Mouse (Mus musculus): ENCODE measurements around the gene Tmed5. TPM values are rescaled to one million over a fixed set of nuclear protein-coding genes. Genes with fewer than 3 reads are reported as not detected.

Tmed5 gene
- 77.9 and 109 TPM in 2 replicates for polyA plus RNA-seq (2012; ENCODE audit: low replicate concordance)

GRCm38 (mm10) chr5:108132441-108133243 is at the start of gene Tmed5, which contains the start of gene Ccdc18:
Gene Tmed5, minus strand, starts transcription at chr5:108132620.
Gene Ccdc18, plus strand, starts transcription at chr5:108132875.

GRCm38 (mm10) chr5:108065465-108066411 is 66.7 kb downstream of the Tmed5 start, which contains the start of gene Mtf2:
Gene Mtf2, plus strand, starts transcription at chr5:108065674.

Other genes starting within 250 kb of the Tmed5 start
- 40.2 and 54.1 TPM in 2 replicates for gene Rpl5, start 232.1 kb downstream of the Tmed5 start, polyA plus RNA-seq (2012; ENCODE audit: low replicate concordance)
- gene Fam69a, start 145.5 kb downstream of the Tmed5 start, polyA plus RNA-seq (2012; ENCODE audit: low replicate concordance): 2.7 and 3.6 TPM in 2 replicates
- gene Mtf2, start 66.9 kb downstream of the Tmed5 start, polyA plus RNA-seq (2012; ENCODE audit: low replicate concordance): 13.0 and 13.3 TPM in 2 replicates
- 0.13 and 0.40 TPM in 2 replicates for gene Ccdc18, start 255 bp upstream of the Tmed5 start, polyA plus RNA-seq (2012; ENCODE audit: low replicate concordance)
- 20.5 and 32.3 TPM in 2 replicates for gene Dr1, start 136.3 kb upstream of the Tmed5 start, polyA plus RNA-seq (2012; ENCODE audit: low replicate concordance)
- 0.68 and 1.2 TPM in 2 replicates for gene Pigg, start 180.0 kb upstream of the Tmed5 start, polyA plus RNA-seq (2012; ENCODE audit: low replicate concordance)
- gene Gm42517, start 235.3 kb upstream of the Tmed5 start, polyA plus RNA-seq (2012; ENCODE audit: low replicate concordance): 0.12 and 0.35 TPM in 2 replicates

Measured in hematopoietic multipotent progenitor cell, adult 10-12 weeks (in vitro differentiated cells).